Mouse (Mus musculus) neural tube, postnatal 0 days (tissue): ENCODE results near the gene Olfr485. TPM values are rescaled to one million over a fixed set of nuclear protein-coding genes. Genes with fewer than 3 reads are reported as not detected.

Source experiments
- polyA plus RNA-seq: library from polyadenylated mRNA; unstranded; fragments of >200 nt; fragmentation: Nextera tagmentation; extraction: Ambion mirVana; gene quantifications from 2 replicates; pipeline ENCODE4 v1.2.1, GENCODE M21; 2015

The Olfr485 gene
- not detected in 2 replicates for polyA plus RNA-seq

GRCm38 (mm10) chr7:108159771-108160170, at the start of gene Olfr485:
Olfr485 (minus strand) TSS chr7:108159871.

GRCm38 (mm10) chr7:108172642-108173041, 13.0 kb upstream of the Olfr485 start, which contains the start of gene Olfr486:
Olfr486 (minus strand) TSS chr7:108172742.

GRCm38 (mm10) chr7:108127349-108127748, 32.3 kb downstream of the Olfr485 start, which contains the start of gene Olfr484:
Olfr484 (minus strand) TSS chr7:108127449.

Other genes with a start within 250 kb of the Olfr485 start
- not detected in 2 replicates for gene Olfr473, start 229.4 kb downstream of the Olfr485 start, polyA plus RNA-seq
- gene Olfr474, start 205.2 kb downstream of the Olfr485 start, polyA plus RNA-seq = not detected in 2 replicates
- gene Olfr476, start 195.1 kb downstream of the Olfr485 start, polyA plus RNA-seq = not detected in 2 replicates
- not detected in 2 replicates for gene Olfr477, start 173.2 kb downstream of the Olfr485 start, polyA plus RNA-seq
- gene Olfr478, start 125.9 kb downstream of the Olfr485 start, polyA plus RNA-seq = not detected in 2 replicates
- gene Olfr479, start 109.2 kb downstream of the Olfr485 start, polyA plus RNA-seq = not detected in 2 replicates
- not detected in 2 replicates for gene Olfr480, start 92.5 kb downstream of the Olfr485 start, polyA plus RNA-seq
- not detected in 2 replicates for gene Olfr481, start 80.0 kb downstream of the Olfr485 start, polyA plus RNA-seq
- 0.06 and 0.10 TPM in 2 replicates for gene Olfr482, start 62.3 kb downstream of the Olfr485 start, polyA plus RNA-seq
- not detected in 2 replicates for gene Olfr483, start 59.0 kb downstream of the Olfr485 start, polyA plus RNA-seq
- gene Olfr484, start 32.4 kb downstream of the Olfr485 start, polyA plus RNA-seq = not detected in 2 replicates
- not detected in 2 replicates for gene Olfr486, start 12.9 kb upstream of the Olfr485 start, polyA plus RNA-seq
- not detected in 2 replicates for gene Olfr487, start 54.8 kb upstream of the Olfr485 start, polyA plus RNA-seq
- gene Olfr488, start 98.5 kb upstream of the Olfr485 start, polyA plus RNA-seq = not detected in 2 replicates
- not detected in 2 replicates for gene Olfr490, start 129.1 kb upstream of the Olfr485 start, polyA plus RNA-seq
- not detected in 2 replicates for gene Olfr491, start 153.6 kb upstream of the Olfr485 start, polyA plus RNA-seq
- not detected in 2 replicates for gene Olfr492, start 163.8 kb upstream of the Olfr485 start, polyA plus RNA-seq
- gene Olfr493, start 187.1 kb upstream of the Olfr485 start, polyA plus RNA-seq = not detected in 2 replicates
- not detected in 2 replicates for gene Olfr494, start 205.5 kb upstream of the Olfr485 start, polyA plus RNA-seq
- not detected in 2 replicates for gene Olfr495, start 233.3 kb upstream of the Olfr485 start, polyA plus RNA-seq